Mouse (Mus musculus) left cerebral cortex, postnatal 4 days (tissue): ENCODE measurements around the gene Fxyd6. TPM values are rescaled to one million over a fixed set of nuclear protein-coding genes. Genes with fewer than 3 reads are reported as not detected.

Experiments used
- DNase-seq: peaks from one replicate; pipeline ENCODE4 v3.0.0-alpha.2; 2022
- intact Hi-C: fragments of 180-260 bp; cut with DNase I; formaldehyde crosslinking; loops from one replicate; pipeline ENCODE4 v1.15.1; 2025
- total RNA-seq, 2 experiments: library from RNA; stranded (reverse); gene quantifications; 2 replicates each; pipeline ENCODE4 v1.2.3; 2021

Gene Fxyd6
- total RNA-seq, 2 experiments from 2014 or later = 368 to 407 TPM

GRCm38 (mm10) chr9:45439025-45439424 lies 69.0 kb downstream of the Fxyd6 start:
- intact Hi-C loops = loop anchor here (10.0 kb wide), 1 partner anchor 256 kb away; no protein-coding TSS in a partner anchor
- DNase-seq = no peak

- intact Hi-C loops = no loop called here
- no peak for DNase-seq
Measured at GRCm38 (mm10) chr9:45440083-45440784, 70.2 kb downstream of the Fxyd6 start.

- intact Hi-C loops = no loop called here
- no peak for DNase-seq
Measured at GRCm38 (mm10) chr9:45444251-45444798, 74.3 kb downstream of the Fxyd6 start.

Other genes starting within 250 kb of the Fxyd6 start
- gene Scn4b, start 231.8 kb upstream of the Fxyd6 start, total RNA-seq = under 1 TPM; 0.70 to 0.89 TPM
- not detected for gene BC049352, start 188.2 kb upstream of the Fxyd6 start, total RNA-seq
- not detected for gene Tmprss4, start 166.1 kb upstream of the Fxyd6 start, total RNA-seq
- gene Il10ra, start 101.0 kb upstream of the Fxyd6 start, total RNA-seq = under 1 TPM; 0.87 to 0.90 TPM
- gene Tmprss13, start 51.1 kb upstream of the Fxyd6 start, total RNA-seq = not detected
- gene Fxyd2, start 29.5 kb downstream of the Fxyd6 start, total RNA-seq = 1 to 10 TPM; 6.7 to 7.0 TPM
- 10 to 100 TPM; 46.6 to 49.1 TPM for gene Dscaml1, start 56.4 kb downstream of the Fxyd6 start, total RNA-seq